Mouse (Mus musculus): Measurements from ENCODE around the gene Specc1.

Specc1 gene

DNA sequence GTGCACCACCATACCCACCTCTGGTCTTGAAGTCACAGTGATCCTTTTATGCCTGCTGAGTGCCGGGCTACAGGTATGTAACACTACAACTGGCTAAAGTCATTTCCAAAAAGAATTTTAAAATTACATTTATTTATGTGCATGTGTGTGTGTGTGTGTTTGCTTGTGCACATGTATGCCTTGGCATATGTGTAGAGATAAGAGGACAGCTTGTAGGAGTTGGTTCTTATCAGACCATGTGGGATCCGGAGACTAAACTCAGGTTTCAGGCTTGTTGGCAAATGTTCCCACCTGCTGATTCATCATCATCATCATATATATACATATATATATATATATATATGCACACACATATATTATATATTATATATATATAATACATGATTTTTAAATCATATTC is 12.3 kb downstream of the Specc1 start:
- no peak for ATAC-seq (ENCODE audit: low TSS enrichment)

DNA sequence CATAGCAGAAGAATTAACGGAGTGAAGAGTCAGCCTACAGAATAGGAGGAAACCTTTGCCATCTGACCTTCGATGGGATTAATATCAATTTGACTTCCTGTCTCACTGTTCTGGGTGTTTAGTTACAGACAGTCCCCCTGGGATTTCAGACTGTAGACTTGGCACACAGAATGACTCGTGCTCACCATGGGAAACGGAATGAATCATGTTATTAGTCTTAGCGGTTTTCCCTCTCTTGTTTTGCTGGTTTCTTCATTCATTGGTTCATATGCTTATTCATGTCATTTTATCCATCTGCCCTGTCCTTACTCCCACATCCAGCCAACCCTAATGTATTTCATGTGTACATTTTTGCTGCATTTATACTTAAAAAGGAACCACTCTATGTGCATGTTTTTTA is 14.3 kb downstream of the Specc1 start:
- no peak for ATAC-seq (ENCODE audit: low TSS enrichment)

DNA sequence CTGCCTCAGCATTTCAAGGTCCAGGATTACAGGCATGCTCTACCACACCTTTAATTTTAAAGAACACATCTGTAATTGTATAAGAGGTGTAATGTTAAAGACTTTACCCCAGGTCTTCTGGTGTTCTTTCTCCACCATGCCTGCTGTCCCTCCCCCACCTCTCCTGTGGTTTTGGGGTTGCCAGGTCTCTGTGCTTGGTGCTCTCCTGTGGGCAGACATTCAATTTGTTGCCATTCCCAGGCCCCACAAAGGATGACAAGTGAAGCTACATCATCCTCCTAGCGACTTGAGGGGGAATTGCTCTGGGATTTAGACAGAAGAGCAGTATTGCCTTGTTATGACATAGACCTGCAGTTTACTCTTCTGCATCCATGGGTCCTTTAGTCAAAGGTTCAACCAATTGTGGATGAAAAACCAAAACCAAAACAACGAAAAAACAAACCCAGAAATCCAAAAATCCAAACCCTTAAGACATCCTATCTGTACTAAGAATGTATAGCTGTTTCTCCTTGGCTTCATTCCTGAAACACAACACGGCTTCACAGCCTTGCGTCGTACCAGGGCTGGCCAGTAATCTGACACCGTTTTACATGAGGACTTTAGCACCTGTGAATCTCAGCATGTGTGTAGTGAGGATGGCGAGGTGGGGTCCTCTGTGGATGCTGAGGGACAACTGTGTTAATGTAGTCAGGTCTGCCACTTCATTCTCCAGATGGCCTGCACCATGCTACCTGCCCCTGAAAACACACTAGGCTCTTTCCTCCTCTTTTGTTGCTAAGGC is 15.1 kb downstream of the Specc1 start:
- no peak for ATAC-seq (ENCODE audit: low TSS enrichment)

DNA sequence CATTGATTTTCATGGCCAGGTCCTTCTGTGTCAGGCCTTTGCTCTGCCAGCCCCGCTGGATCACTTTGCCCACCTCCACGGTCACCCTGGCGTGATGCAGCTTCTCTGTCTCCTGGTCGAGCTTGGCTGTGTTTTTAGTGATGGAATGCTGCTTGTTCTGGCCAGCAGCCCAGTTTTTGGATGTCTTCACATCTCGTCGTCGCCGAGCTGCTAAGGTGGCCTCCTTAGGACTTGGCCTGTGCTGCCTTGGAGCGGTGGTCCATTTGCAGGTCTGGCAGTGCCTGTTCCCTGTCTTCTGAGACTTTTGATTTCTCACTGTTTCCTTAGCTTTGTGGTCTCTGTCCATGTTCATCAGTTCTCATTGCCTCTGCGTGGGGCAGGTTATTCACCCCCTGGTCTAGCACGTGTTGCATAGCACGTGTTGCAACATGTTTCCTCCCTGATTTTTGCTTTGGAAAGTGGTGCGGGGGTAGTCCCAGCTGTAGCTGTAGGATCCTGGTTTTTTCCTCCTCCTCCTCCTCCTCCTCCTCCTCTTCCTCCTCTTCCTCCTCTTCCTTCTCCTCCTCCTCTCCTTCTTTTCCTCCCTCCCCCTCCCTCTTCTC is 17.6 kb downstream of the Specc1 start:
- ATAC-seq (ENCODE audit: low TSS enrichment), result peak; percentile 41; the same call in 1 of the 2 replicates

DNA sequence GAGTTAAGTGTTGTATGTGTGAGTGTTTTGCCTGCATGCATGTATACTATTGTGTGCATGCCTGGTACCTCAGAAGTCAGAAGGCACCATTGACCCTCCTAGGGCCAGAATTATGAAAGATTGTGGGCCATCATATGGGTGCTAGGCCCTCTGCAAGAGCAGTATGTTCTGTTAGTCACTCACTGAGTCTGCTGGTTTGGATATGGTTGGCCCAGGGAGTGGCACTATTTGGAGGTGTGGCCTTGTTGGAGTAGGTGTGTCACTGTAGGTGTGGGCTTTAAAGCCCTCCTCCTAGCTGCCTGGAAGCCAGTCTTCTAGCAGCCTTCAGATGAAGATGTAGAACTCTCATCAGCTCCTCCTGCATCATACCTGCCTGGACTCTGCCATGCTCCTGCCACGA is 19.2 kb downstream of the Specc1 start:
- no peak for ATAC-seq (ENCODE audit: low TSS enrichment)

DNA sequence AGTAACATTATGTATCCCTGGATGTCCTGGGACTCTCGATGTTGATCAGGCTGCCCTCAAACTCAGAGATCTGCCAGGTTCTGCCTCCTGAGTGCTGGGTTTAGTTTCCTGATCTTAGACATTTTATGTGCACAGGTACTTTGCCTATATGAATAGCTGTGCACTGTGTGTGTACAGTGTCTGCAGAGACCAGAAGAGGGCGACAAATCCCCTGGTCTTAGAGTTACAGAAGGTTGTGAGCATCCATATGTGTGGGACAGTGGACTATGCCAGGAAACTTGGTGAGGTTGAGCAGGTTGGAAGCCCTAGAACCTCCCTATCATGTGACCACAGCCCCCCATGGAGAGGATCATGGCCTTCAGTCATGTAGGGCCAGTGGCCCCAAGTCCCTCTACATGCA is 24.7 kb downstream of the Specc1 start:
- no peak for ATAC-seq (ENCODE audit: low TSS enrichment)

DNA sequence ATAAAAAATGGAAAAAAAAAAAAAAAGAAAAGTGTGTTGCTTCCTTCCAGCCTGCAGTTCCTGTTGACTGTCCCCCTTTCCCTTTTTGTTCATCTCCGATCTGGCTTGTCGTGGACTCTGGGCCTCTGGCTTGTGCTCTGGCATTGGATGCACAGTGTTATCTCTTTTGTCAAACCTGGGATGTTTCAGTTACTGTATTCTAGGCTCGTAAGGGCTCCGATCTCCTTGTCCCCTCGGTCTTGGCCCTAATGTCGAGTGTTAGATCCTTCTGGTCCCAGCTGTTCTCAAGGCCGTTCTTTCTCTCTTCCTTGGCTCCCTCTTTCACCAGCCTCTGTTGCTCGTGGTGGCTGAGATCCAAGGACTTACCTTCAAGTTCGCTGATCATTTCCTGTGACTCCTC is 26.3 kb downstream of the Specc1 start:
- no peak for ATAC-seq (ENCODE audit: low TSS enrichment)

DNA sequence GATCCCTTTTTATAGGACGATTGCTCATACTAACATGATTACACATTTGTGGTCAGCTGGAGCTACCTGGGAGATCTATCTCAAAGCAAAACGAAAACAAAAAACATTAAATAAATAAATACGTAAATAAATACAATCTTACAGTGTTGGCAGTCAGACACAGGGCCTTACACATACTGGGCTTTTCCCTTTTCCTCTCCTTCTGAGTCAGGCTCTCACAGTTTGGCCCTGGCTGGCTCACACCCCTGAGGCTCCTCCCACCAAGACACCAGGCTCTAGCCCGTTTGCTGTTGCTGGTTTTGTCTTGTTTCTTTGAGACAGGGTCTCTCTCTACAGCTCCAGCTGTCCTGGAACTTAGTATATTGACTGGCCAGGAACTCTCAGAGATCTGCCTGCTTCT is 30.4 kb downstream of the Specc1 start:
- no peak for ATAC-seq (ENCODE audit: low TSS enrichment)

DNA sequence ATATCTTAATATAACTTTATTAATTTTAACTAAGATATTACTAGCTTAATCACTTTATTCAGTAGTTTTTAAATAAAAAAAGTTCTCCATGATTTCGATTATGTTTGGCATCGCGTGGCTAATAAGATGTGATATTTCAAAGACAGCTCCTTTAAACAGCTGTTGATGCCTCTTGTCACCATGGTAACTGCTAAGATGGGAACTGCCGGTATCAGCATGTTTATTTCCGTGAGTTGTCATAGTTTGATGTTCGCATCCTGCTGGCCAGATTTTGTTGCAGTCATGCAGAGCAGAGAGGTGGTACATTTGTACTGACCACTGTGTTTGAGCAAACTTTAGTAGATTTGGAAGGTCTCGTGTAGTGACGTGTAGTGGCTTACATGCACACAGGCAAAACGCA is 33.1 kb downstream of the Specc1 start:
- ATAC-seq (ENCODE audit: low TSS enrichment), result no peak; the same call in 1 of the 2 replicates

DNA sequence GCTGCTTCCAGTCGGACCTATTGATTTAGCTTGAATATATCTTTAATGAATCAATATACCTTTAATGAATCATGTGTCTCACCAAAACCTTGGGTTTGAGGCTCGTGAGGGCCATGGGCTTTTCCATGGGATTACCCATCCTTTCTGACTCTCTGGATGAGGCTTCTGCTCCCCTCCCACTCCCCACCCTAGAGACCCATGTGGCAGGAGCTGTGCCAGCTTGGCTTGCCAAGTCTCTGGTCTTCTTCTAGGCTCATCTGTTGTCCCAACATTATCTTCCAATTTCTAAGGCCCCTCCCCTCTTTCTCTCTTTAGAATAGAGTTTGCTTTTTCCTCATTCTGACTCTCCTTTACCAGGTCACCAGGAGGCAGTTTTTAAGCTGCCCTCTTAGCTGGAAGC is 35.0 kb downstream of the Specc1 start:
- ATAC-seq (ENCODE audit: low TSS enrichment), result no peak

DNA sequence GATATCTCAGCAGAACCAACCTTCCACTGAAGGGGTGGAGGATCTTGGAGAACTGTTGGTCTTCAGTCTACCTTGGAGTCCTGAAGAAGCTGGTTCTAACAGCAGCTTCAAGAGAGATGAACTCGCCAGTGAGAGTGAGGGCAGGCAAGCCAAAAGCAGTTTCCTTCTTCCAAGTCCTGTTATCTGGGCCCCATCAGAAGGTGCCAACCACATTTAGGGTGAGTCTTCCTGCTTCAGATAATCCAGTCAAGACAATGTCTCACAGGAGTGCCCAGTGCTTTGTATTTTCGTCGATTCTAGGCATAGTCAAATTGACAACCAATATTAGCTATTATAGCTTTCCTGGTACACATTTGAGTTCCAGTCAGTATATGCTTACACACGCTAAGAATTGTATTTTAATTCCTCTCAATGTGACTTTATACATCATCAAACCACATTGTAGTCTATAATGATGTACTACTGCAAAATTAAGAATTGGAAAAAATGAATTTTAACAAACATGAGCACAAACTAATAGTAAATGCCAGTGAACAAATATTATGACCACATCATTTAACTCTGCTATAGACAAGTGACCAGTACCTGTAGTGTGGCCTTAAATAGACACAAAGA is 36.2 kb downstream of the Specc1 start:
- no peak for ATAC-seq (ENCODE audit: low TSS enrichment)

DNA sequence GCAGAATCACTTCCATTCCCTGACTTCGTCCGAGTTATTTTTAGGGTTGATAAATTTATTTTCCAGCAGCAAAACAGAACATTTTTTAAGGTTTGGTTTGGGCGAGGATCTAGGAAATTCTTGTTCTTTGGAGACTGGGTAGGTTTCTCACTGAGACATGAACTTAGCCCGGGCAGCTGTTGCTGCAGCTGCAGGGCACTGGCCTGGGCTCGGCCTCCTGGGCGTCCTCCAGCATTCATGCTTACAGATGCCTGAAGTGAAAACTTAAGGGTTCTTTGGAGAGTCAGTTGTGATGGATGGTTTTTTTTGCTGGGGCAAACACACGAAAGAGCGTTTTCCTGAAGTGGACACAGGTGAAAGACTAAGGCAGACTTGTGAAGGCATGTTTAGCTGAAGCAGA is 42.9 kb downstream of the Specc1 start:
- ATAC-seq (ENCODE audit: low TSS enrichment), result no peak

DNA sequence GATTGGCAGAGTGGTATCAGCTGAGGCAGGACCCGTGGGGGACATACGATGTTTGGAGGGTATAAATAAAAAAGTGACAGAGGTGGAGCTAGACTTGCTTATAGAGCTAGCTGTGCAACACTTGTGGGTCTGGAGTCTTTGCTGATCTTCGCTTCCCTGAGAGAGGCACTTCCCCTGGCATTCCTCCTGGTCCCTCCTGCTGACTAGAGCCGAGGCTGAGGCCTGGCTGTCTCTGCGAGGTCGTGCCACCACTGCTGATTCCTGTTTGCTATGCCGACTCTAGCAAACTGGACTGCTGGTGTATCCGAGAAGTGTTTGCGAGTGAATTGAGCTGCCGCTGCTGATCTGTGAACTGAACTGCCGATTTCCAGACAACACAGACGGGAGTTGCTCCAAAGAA is 43.5 kb downstream of the Specc1 start:
- ATAC-seq (ENCODE audit: low TSS enrichment), result no peak

DNA sequence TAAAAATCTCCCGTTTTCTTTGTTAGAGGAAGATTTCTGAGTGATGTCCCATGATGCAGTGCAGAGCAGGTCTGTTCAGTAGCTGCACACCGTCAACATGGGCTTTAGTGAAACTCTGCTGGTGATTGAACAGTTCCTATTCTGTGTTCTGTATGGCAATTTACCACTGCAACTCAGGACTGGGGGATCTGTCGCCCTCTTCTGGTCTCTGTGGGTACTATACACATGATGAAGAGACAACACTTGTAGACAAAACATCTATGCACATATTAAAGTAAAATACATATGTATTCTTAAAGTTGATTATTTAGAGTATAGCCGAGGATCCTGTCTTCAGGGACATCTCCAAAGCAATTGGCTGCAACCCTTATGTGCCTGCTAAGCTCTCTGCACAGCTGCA is 45.4 kb downstream of the Specc1 start:
- no peak for ATAC-seq (ENCODE audit: low TSS enrichment)

DNA sequence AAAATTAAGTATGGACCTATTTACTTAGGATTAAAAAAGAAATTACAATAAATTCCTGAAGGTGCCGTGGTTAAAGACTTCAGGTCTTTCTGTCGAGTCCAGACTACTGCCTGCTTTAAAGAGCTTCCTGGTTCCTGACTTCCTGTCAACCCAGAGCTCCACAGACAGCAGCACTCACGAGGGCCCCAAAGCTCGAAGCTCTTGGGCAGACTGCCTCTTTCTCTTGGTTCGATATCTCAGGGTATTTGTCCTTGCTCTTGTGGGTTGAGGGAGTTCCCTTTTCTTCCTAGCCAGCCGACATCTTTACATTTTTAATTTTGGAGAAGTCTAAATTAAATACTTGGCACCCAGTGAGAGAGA is 48.3 kb downstream of the Specc1 start:
- peak; percentile 25 for ATAC-seq (ENCODE audit: low TSS enrichment)

DNA sequence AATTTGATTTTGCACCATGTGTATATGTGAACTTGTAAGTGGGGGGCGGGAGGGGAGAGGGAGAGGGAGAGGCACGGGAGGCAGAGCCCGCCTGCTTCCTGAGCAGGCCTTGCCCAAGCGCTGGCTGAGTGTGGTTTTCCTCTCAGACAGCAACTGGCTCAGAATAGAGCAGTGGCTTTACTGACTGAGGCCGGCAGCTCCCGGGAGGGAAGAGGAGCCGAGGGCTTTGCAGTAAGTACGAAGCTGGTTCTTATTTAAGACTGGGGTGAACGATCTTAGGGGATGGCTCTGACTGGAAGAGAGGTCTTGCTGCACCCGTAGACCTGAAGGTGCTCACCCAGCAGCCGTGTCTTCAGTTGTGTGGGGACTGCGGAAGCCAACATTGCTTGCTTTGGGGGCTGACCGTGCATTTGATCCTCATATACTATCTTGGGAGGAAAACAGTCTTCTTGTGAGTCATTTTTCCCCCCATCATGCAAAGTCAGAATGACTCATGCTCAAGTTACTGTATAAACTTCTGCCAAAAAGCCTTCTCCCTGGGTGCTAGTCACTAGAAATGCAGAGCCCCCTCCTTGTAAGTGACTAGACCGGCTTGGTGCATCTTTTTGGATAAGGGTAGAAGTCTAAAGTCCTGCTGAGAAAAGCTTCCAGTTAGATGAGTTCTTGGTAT is 48.8 kb downstream of the Specc1 start:
- peak; percentile 87 for ATAC-seq (ENCODE audit: low TSS enrichment)

DNA sequence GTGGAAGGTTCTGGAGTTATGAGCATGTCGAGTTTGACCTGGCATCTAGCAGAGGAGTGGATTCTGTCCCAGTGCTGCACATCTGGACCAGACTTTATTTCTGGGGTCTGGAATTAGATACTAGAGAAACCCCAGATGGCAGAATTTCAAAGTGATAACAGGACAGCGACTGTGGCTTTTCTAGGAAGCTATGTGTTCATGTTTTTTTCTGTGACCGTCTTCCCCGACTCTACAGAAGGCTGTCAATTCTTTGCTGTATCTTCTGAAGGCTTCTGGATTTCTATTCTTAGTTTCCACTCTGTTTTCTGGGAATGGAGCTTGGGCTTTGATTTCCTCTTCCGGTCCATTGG is 49.3 kb downstream of the Specc1 start:
- no peak for ATAC-seq (ENCODE audit: low TSS enrichment)

DNA sequence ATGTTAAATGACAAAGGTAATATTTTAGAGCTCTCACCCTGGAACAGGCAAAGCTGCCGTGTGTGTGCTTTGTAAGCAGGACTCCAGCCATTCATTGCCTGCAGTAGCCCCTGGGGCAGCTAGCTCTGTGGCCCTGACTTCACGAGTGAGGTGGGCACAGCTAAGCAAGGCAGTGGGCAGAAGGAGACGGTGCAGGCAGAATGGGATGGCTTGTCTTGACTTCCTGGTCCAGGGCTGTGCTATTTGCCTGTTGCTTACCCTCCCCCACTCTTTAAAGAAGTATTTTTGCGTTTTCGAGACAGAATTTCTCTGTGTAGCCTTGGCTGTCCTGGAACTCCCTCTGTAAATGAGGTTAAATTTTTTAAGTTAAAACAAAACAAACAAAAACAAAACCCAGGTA is 50.1 kb downstream of the Specc1 start:
- no peak for ATAC-seq (ENCODE audit: low TSS enrichment)

DNA sequence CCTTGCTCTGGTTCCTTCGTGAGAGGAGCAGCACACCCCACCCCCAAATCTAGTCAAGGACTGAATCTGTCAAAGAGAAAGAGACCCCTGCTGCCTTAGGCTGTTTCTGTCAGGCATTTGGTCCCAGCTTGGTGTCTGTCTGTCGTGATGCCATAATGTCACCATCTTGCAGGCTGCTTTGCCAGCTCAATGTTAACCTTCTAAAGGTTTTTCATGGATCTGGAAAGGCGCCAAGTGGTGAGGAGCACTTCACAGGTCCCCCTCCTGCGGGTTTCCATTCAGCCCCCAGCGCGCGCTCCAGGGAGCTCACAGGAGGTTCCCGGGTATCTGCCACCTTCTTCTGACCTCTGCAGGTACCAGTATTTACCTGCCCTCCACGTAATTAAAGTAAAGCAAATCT is 51.4 kb downstream of the Specc1 start:
- no peak for ATAC-seq (ENCODE audit: low TSS enrichment)

DNA sequence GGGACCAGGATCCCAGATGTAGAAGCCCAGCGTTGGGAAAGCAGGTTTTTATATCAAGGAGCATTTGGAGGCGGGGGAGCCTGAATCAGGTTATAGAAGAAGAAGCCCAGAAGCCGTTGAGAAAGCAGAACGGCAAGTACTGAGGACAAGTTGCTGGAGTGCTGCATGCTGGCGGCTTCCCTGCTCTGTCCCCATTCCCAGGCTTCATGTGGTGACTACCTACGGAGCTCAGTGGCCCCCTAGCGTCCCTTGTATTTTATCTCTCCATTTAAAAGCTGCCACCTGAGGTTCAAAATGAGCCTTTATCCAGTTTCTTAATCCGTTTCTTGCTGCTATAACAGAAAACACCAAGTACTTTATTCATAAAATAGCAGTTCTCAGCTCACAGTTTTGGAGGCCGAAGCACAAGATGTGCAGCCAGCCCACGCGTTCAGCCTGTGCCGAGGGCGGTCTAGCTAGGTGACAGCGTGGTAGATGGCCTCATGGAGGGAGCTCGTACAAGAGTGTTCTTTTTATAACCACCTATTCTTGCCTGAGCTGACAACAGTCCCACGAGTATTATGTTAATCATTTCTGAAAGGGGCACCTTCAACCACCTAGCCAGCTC is 54.2 kb downstream of the Specc1 start:
- peak; percentile 76 for ATAC-seq (ENCODE audit: low TSS enrichment)

DNA sequence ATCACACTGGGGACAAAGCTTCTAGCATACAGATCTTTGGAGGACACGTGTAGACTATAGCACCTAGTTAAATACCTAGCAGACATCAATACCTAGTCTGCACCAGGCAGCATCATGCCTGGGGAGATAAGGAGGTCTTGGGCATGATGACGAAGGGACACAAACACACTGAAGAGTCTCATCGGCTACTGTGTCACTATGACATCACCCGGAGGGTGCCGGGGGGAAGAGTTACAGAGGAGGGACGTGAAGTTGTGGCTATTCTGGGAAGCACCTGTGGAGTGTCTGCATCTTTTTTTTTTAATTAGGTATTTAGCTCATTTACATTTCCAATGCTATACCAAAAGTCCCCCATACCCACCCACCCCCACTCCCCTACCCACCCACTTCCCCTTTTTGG is 55.5 kb downstream of the Specc1 start:
- ATAC-seq (ENCODE audit: low TSS enrichment), result no peak

DNA sequence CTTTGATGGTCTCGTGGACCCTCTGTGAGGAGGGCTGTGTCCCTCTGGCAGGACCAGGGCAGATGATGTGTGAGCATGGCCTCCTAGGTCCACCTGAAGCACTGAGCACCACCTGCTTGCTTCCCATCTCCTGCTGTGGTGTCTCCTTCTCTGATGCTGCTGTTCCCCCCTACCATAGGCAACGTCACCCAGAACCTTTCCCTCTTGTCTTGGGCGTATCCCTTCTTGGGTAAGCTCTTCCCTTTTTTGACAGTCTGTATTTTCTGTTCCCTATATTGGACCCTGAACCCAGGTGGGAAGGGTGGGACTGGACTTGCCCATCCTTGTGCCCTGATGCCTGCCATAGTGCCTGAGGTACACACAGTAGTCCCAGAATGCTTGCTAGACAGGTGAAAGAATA is 56.9 kb downstream of the Specc1 start:
- no peak for ATAC-seq (ENCODE audit: low TSS enrichment)
